Mouse (Mus musculus) heart, adult 2 months (tissue): ENCODE measurements around the gene Cdpf1. TPM values are rescaled to one million over a fixed set of nuclear protein-coding genes. Genes with fewer than 3 reads are reported as not detected.

Experiments used
- DNase-seq, 2 experiments: peaks; one replicate each; pipeline ENCODE4 v3.0.0; 2021
- H3K27ac ChIP-seq: fragments of 200-600 bp; 2 replicates; pipeline ENCODE4 v1.8.1; 2022
- H3K27me3 ChIP-seq: fragments of 200-500 bp; 2 replicates; pipeline ENCODE4 v1.6.1; 2012; ENCODE audit warnings: mild to moderate bottlenecking, low read length, inconsistent platforms, mixed read lengths; ENCODE audit not compliant: control insufficient read depth, insufficient read depth
- H3K36me3 ChIP-seq: fragments of 200-500 bp; 2 replicates; pipeline ENCODE4 v1.6.1; 2012; ENCODE audit warnings: low read length, inconsistent platforms; ENCODE audit not compliant: control insufficient read depth, insufficient read depth
- H3K4me1 ChIP-seq: fragments of 200-500 bp; 2 replicates; pipeline ENCODE4 v1.6.1; 2011; ENCODE audit warnings: low read length; ENCODE audit not compliant: control insufficient read depth, insufficient read depth
- H3K4me3 ChIP-seq: fragments of 200-600 bp; 2 replicates; pipeline ENCODE4 v1.8.1; 2022
- H3K79me2 ChIP-seq: fragments of 200-500 bp; replicated peaks from 2 replicates; pipeline ENCODE4 v1.6.1; 2012; ENCODE audit warnings: mild to moderate bottlenecking, inconsistent platforms, low read length, moderate library complexity, mixed read lengths; ENCODE audit not compliant: control insufficient read depth, insufficient read depth
- H3K9ac ChIP-seq: fragments of 200-500 bp; 2 replicates; pipeline ENCODE4 v1.6.1; 2012; ENCODE audit warnings: low read depth, mild to moderate bottlenecking, control low read depth, inconsistent platforms, low read length, mixed read lengths
- CTCF ChIP-seq: fragments of 200-600 bp; IDR thresholded peaks from 2 replicates; pipeline ENCODE4 v1.8.1; 2022; ENCODE audit warnings: antibody characterized with exemption, mild to moderate bottlenecking, moderate library complexity
- EP300 ChIP-seq: fragments of 200-500 bp; IDR thresholded peaks from 2 replicates; pipeline ENCODE4 v1.6.1; 2011; ENCODE audit warnings: low read depth, low read length, control low read depth; ENCODE audit not compliant: insufficient read depth
- POLR2A ChIP-seq: fragments of 200-500 bp; IDR thresholded peaks from 2 replicates; pipeline ENCODE4 v1.6.1; 2011; ENCODE audit warnings: mild to moderate bottlenecking, low read depth, low read length, control low read depth; ENCODE audit not compliant: insufficient read depth
- WGBS: fragments of 180-500 bp; shearing (Covaris S2); methylation state at CpG from one replicate; pipeline ENCODE4 v1.1.7; 2018; 5-methylcytosine and 5-hydroxymethylcytosine counted together
- intact Hi-C: fragments of 180-260 bp; cut with DNase I; formaldehyde crosslinking; loops from one replicate; pipeline ENCODE4 v1.15.1; 2025
- polyA plus RNA-seq: library from polyadenylated mRNA; depleted of rRNA; stranded (reverse); fragments of >200 nt; gene quantifications from 2 replicates; pipeline ENCODE4 v1.2.3, GENCODE M21; 2012
- total RNA-seq, 2 experiments: library from RNA; stranded (reverse); gene quantifications; 2 replicates each; pipeline ENCODE4 v1.2.3; 2021

Cdpf1 gene
- total and polyA plus RNA-seq, 3 experiments: 31.6 to 42.6 (median 37.3) TPM

- WGBS: 58% methylated on average over 4 of the region's 4 CpGs
- H3K4me3 ChIP-seq: no peak overlapping the region
- intact Hi-C loops: no loop called here
Measured at GRCm38 (mm10) chr15:85806886-85807285, 4.6 kb downstream of the Cdpf1 start.

GRCm38 (mm10) chr15:85802931-85803330 lies 8.6 kb downstream of the Cdpf1 start:
- DNase-seq: peak; percentile 54 to 67
- Histone ChIP-seq H3K4me3 (no peak overlapping the region), H3K27me3 (no peaks in the 10 kb centered on the region), H3K79me2 (no peaks in the 10 kb centered on the region), H3K36me3 (peaks cover 3% of the 10 kb centered on the region; the same call in 1 of the 2 replicates), H3K9ac (no peak overlapping the region), H3K4me1 (no peaks in the 10 kb centered on the region; the same call in 1 of the 2 replicates), H3K27ac (peak overlapping the region; percentile 45)
- WGBS: 63% methylated on average over 2 of the region's 2 CpGs
- no peak for TF ChIP-seq POLR2A
- 0 out of 2 replicates have a peak, but pooled peaks have one; percentile 43 for TF ChIP-seq EP300
- intact Hi-C loops: loop anchor here (5.0 kb wide), 1 partner anchor 61 kb away; no protein-coding TSS in a partner anchor

More at GRCm38 (mm10) chr15:85806886-85807285, 4.6 kb downstream of the Cdpf1 start:
- Histone ChIP-seq H3K36me3 (no peaks in the 10 kb centered on the region), H3K79me2 (no peaks in the 10 kb centered on the region), H3K27me3 (no peaks in the 10 kb centered on the region), H3K4me1 (peaks cover 3% of the 10 kb centered on the region), H3K9ac (no peak overlapping the region), H3K27ac (no peak overlapping the region)
- TF ChIP-seq EP300: no peak
- no peak for TF ChIP-seq POLR2A
- TF ChIP-seq CTCF: no peak
- no peak for DNase-seq

DNA sequence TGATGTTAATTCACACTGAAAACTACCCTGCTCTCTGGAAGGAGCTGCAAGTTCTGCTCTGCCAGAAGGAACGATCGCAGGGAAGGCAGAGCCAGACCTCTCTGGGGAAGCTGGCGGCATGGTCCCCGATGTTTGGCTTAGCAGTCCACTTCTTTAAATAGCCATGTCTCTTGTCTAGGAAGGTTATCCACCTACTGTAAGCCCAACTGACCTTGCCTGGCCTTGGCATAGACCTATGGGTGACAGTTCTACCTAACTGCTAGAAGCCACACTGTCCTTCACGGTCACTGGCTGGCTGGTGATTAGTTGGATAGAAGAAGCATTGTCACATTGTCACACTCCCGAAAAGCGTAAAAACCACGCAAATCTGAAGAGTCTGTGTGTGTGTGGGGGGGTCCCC lies 12.8 kb downstream of the Cdpf1 start:
- peak overlapping the region; percentile 28 for H3K9ac ChIP-seq
- peak in 1 of 2 experiments; percentile 68 for DNase-seq
- TF ChIP-seq EP300 (peak; percentile 39; the same call in 1 of the 2 replicates), POLR2A (no peak)
- H3K4me1 ChIP-seq: no peaks in the 10 kb centered on the region; the same call in 1 of the 2 replicates
- intact Hi-C loops: no loop called here
- 62% methylated on average over 8 of the region's 8 CpGs for WGBS
- peak overlapping the region; percentile 68 for H3K27ac ChIP-seq
- H3K27me3 ChIP-seq: no peaks in the 10 kb centered on the region
- peaks cover 4% of the 10 kb centered on the region; the same call in 1 of the 2 replicates for H3K36me3 ChIP-seq
- H3K79me2 ChIP-seq: no peaks in the 10 kb centered on the region
- H3K4me3 ChIP-seq: no peak overlapping the region

GRCm38 (mm10) chr15:85795516-85795915 lies 16.0 kb downstream of the Cdpf1 start:
- TF ChIP-seq CTCF (no peak), EP300 (no peak), POLR2A (no peak)
- DNase-seq: no peak
- Histone ChIP-seq H3K79me2 (no peaks in the 10 kb centered on the region), H3K36me3 (peaks cover 15% of the 10 kb centered on the region), H3K27ac (no peak overlapping the region), H3K27me3 (no peaks in the 10 kb centered on the region), H3K4me1 (no peaks in the 10 kb centered on the region), H3K4me3 (no peak overlapping the region), H3K9ac (no peak overlapping the region)
- intact Hi-C loops: no loop called here
- 67% methylated on average over 6 of the region's 6 CpGs for WGBS

DNA sequence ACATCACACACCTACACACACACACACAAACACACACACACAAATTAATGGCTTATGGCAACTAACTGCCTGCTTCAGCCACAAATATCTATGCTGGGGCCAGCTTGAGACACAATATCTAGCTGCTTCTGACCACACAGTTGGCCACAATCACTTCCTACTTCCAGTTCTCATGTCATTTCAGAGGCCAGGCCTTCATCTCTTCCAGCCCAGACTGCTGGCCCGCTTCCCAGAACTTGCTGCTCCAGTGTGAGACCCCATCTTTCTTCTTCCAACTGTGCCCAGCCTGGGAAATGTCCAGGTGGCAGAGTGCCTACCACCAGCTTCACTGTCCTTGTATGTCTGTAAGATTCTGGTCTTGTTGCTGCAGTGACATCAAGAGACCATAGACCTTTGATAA lies 18.7 kb downstream of the Cdpf1 start:
- Histone ChIP-seq H3K79me2 (no peaks in the 10 kb centered on the region), H3K27me3 (no peaks in the 10 kb centered on the region), H3K36me3 (peaks cover 11% of the 10 kb centered on the region), H3K27ac (no peak overlapping the region), H3K4me3 (no peak overlapping the region), H3K4me1 (peaks cover 2% of the 10 kb centered on the region; the same call in 1 of the 2 replicates), H3K9ac (no peak overlapping the region)
- intact Hi-C loops: loop anchor here (5.0 kb wide), 1 partner anchor 36 kb away; no protein-coding TSS in a partner anchor
- peak; percentile 67 to 79 for DNase-seq
- 38% methylated on average over 1 of the region's 1 CpGs for WGBS
- TF ChIP-seq CTCF (no peak), EP300 (no peak), POLR2A (no peak)

DNA sequence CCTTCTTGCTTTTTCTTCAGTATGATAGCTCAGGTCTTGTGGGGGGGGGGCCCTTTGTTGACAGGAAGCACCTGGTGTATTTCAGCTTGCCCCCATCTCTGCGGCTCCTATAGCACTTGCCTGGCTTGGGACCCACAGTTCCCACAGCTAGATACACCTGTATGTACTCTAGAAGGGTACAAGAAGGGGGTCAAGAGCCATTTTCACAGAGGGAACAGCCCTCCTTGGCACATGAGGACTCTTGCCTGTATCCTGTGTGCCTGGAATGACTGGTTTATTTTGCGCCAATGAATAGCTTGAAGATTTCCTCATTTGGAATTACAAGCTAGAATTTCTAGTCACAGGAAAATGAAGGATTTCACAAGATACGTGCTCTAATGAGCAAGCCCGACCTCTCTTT lies 20.0 kb downstream of the Cdpf1 start:
- Histone ChIP-seq H3K4me1 (peaks cover 2% of the 10 kb centered on the region; the same call in 1 of the 2 replicates), H3K9ac (no peak overlapping the region), H3K36me3 (peaks cover 11% of the 10 kb centered on the region), H3K4me3 (no peak overlapping the region), H3K79me2 (no peaks in the 10 kb centered on the region), H3K27ac (no peak overlapping the region), H3K27me3 (no peaks in the 10 kb centered on the region)
- no peak for TF ChIP-seq EP300
- TF ChIP-seq CTCF: no peak
- intact Hi-C loops: loop anchor here (5.0 kb wide), 1 partner anchor 34 kb away; no protein-coding TSS in a partner anchor
- DNase-seq: no peak
- 74% methylated on average over 4 of the region's 4 CpGs for WGBS
